Mouse (Mus musculus) midbrain, embryonic 10.5 days (tissue): ENCODE data around the gene Olfr644. TPM values are rescaled to one million over a fixed set of nuclear protein-coding genes. Genes with fewer than 3 reads are reported as not detected.

Source experiments
- DNase-seq: peaks from one replicate; pipeline ENCODE4 v3.0.0-alpha.2; 2017; ENCODE audit warnings: low spot score
- H3K27ac ChIP-seq: fragments of 300-500 bp; sonication (generic); replicated peaks from 2 replicates; pipeline ENCODE4 v1.5.1; 2016; ENCODE audit warnings: mild to moderate bottlenecking
- H3K27me3 ChIP-seq: fragments of 300-500 bp; sonication (generic); 2 replicates; pipeline ENCODE4 v1.6.1; 2016; ENCODE audit warnings: low read depth, mild to moderate bottlenecking; ENCODE audit not compliant: poor library complexity, severe bottlenecking
- H3K36me3 ChIP-seq: fragments of 300-500 bp; sonication (generic); 2 replicates; pipeline ENCODE4 v1.6.1; 2016; ENCODE audit warnings: mild to moderate bottlenecking, moderate library complexity
- H3K4me1 ChIP-seq: fragments of 300-500 bp; sonication (generic); 2 replicates; pipeline ENCODE4 v1.6.1; 2016
- H3K4me3 ChIP-seq: fragments of 300-500 bp; sonication (generic); 2 replicates; pipeline ENCODE4 v1.5.1; 2016; ENCODE audit warnings: mild to moderate bottlenecking, moderate library complexity
- H3K9me3 ChIP-seq: fragments of 300-500 bp; sonication (generic); replicated peaks from 2 replicates; pipeline ENCODE4 v1.6.1; 2016; ENCODE audit warnings: mild to moderate bottlenecking
- WGBS: fragments of 180-500 bp; shearing (Covaris S2); methylation state at CpG from one replicate; pipeline ENCODE4 v1.1.7; 2016; 5-methylcytosine and 5-hydroxymethylcytosine counted together
- polyA plus RNA-seq: library from polyadenylated mRNA; unstranded; fragments of >200 nt; fragmentation: Nextera tagmentation; extraction: Ambion mirVana; gene quantifications from 2 replicates; pipeline ENCODE4 v1.2.1, GENCODE M21; 2016

The Olfr644 gene
- polyA plus RNA-seq = not detected in 2 replicates

DNA sequence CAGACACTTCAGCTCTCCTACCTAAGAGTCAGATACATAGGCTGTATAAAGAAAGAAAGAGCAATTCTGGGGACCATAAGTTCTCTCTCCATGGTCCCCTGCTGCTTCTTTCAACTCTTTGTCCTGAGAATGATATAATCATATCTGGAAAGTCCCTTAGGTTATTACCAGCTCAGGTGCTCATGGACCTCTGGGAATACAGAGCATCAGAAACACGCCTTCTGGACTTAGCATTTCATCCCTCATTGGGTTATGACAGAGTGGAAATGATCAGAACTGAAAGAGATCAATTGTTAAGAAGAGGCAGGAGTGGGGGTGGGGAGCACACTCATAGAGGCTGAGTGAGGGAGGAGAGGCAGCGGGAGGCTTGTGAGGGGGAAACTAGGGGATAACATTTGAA is at the start of gene Olfr644:
Olfr644 (minus strand) TSS at position 101 of the 400 bp plus-strand sequence.
- 77% methylated on average over 2 of the region's 2 CpGs for WGBS
- H3K27ac ChIP-seq = no peak within 1 kb of the TSS
- no peaks in the 10 kb centered on the region for H3K4me1 ChIP-seq
- H3K27me3 ChIP-seq = no peaks in the 10 kb centered on the region
- DNase-seq = no peak
- no peaks in the 10 kb centered on the region for H3K36me3 ChIP-seq
- no peak within 1 kb of the TSS for H3K4me3 ChIP-seq
- H3K9me3 ChIP-seq = no peaks in the 10 kb centered on the region; the same call in 1 of the 2 replicates

DNA sequence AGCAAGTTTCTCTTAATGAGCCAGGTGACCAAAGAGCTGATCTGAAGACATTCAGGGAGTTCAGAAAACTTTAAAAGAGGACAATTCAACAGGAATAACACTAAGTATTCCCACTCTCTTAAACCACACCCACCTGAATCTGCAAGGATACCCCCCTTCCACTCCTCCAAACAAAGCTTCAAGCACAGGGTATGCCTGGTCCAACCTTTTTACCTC is 33.0 kb upstream of the Olfr644 start, which contains the start of gene Olfr646:
Olfr646 (plus strand) TSS at position 117 of the 216 bp plus-strand sequence.
- H3K36me3 ChIP-seq = no peaks in the 10 kb centered on the region
- DNase-seq = no peak
- H3K4me3 ChIP-seq = no peak within 1 kb of the TSS
- H3K4me1 ChIP-seq = no peaks in the 10 kb centered on the region
- H3K27me3 ChIP-seq = no peaks in the 10 kb centered on the region
- no peak within 1 kb of the TSS for H3K27ac ChIP-seq
- no peaks in the 10 kb centered on the region for H3K9me3 ChIP-seq

DNA sequence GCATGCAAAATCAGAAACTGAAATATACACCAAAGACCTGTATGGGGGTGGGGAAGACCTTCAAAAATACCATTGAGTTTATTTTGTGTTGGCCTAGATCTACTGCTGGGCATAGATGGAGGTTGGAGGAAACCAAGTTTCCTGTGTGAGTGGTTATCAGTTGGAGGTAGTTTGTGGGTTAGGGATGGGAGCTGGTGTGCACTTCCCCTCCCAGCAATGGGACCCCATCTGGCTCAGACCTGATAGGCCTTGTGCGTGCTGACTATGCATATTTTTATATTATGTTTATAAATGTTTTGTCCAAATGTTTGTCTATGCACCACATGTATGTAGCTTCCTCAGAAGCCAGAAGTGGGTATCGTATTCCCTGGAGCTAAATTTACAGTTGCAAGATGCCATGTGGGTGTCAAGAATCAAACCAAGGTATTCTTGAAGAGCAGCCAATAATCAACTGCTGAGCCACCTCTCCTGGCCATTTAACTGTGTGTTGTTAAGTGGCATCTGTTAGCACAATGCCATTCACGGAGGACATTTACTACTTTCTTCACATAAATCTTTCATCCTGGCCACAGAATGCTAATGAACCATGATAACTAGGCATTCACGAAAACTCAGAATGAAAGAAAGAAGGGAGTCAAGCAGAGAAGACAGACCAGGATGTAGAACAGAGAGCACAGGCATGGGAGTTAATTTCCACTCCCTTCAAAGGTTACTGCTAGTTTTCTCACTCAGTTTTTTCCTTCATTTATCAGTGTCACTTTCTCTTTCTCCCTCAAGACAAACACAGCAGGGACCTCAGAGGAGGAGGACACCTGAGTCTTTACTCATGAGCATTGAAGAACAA is 32.5 kb upstream of the Olfr644 start:
- H3K27me3 ChIP-seq = no peaks in the 10 kb centered on the region
- no peaks in the 10 kb centered on the region for H3K36me3 ChIP-seq
- H3K4me1 ChIP-seq = no peaks in the 10 kb centered on the region
- H3K27ac ChIP-seq = no peak overlapping the region
- 78% methylated on average over 4 of the region's 4 CpGs for WGBS
- H3K9me3 ChIP-seq = no peaks in the 10 kb centered on the region
- no peak overlapping the region for H3K4me3 ChIP-seq
- DNase-seq = no peak

DNA sequence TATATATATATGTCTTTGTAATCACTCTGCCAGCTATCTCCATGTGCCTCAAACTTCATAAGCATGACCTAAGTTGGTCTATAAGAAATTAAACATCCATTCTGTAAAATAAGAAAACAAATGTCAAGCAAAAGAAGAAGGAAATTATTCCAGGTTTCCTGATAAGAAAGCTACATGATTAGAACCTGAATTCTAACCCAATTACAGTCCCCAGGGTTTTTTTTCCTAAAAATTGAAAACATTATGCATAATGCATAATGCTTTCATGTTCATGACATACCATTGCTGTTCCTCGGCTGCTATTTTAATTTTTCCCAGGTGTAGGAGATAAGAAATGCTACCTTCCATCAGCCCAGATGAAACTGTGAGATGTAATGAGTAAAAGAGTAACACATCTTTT is 13.7 kb upstream of the Olfr644 start, which contains the start of gene Olfr645:
Olfr645 (minus strand) TSS at position 101 of the 400 bp plus-strand sequence.
- Histone ChIP-seq H3K4me1 (no peaks in the 10 kb centered on the region), H3K27ac (no peak within 1 kb of the TSS), H3K9me3 (no peaks in the 10 kb centered on the region), H3K27me3 (no peaks in the 10 kb centered on the region), H3K4me3 (no peak within 1 kb of the TSS), H3K36me3 (no peaks in the 10 kb centered on the region)
- no peak for DNase-seq
- 72% methylated on average over 1 of the region's 1 CpGs for WGBS

DNA sequence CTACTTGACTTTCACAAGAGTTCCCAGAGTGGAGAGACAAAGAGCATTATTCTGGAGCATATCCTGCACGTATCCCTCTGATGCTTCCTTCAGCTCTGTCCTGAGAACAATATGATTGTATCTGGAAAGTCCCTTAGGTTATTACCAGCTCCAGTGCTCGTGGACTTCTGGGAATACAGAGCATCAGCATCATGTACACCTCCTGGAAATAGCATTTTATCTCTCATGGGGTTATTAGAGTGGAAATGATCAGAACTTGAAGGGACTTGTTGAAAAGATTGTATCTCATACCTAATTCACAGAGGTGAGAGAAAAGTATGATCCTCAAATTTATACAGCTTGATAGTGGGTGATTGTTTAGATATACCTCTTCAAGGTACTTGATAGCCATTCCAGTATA is 10.3 kb downstream of the Olfr644 start, which contains the start of gene 4930516K23Rik:
4930516K23Rik (minus strand) TSS at position 101 of the 400 bp plus-strand sequence.
- Histone ChIP-seq H3K9me3 (no peaks in the 10 kb centered on the region), H3K27ac (no peak within 1 kb of the TSS), H3K27me3 (no peaks in the 10 kb centered on the region), H3K4me3 (no peak within 1 kb of the TSS), H3K4me1 (no peaks in the 10 kb centered on the region), H3K36me3 (no peaks in the 10 kb centered on the region)
- 58% methylated on average over 2 of the region's 2 CpGs for WGBS
- no peak for DNase-seq

DNA sequence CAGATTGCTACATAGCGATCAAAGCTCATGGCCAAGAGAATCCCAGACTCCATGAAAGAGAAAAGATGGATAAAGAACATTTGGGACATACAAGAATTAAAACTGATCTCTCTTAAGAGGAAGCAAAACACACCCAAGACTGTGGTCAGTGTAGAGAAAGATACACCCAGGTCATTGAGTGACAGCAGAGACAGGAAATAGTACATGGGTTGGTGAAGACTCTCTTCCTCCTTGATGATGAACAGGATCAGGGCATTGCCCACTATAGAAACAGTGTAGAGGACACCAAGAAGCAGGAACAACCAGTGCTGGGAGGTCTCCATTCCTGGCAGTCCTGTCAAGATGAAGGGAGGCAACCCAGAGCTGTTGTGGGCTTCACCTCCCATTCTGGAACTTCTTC is 12.5 kb downstream of the Olfr644 start:
- H3K36me3 ChIP-seq = no peaks in the 10 kb centered on the region
- WGBS = 97% methylated on average over 1 of the region's 1 CpGs
- H3K9me3 ChIP-seq = no peaks in the 10 kb centered on the region; the same call in 1 of the 2 replicates
- H3K4me1 ChIP-seq = no peaks in the 10 kb centered on the region
- H3K4me3 ChIP-seq = no peak overlapping the region
- no peaks in the 10 kb centered on the region for H3K27me3 ChIP-seq
- no peak overlapping the region for H3K27ac ChIP-seq
- DNase-seq = no peak

DNA sequence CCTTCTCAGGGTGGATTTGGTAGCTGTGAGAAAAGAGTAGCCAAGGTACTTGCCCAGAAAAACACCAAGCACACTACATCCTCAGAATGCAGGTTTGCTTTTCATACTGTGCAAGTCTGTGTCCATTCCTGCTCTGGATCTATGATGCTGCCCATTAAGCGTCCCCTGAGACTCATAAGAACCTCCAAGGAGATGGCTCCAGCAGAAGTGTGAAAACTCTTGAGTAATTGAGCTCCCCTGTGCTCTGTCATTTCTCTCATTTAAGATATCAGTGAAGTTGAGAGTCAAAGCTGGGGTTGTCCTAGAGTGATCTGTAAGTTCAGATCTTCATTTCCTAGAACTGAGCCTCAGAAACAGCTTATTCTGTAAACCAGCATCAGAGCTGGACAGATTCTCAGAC is 19.1 kb downstream of the Olfr644 start, which contains the start of gene Olfr642:
Olfr642 (minus strand) TSS at position 101 of the 400 bp plus-strand sequence.
- Histone ChIP-seq H3K27ac (no peak within 1 kb of the TSS), H3K36me3 (no peaks in the 10 kb centered on the region), H3K4me3 (no peak within 1 kb of the TSS), H3K27me3 (no peaks in the 10 kb centered on the region), H3K4me1 (no peaks in the 10 kb centered on the region), H3K9me3 (no peaks in the 10 kb centered on the region; the same call in 1 of the 2 replicates)
- no peak for DNase-seq
- 83% methylated on average over 1 of the region's 1 CpGs for WGBS

DNA sequence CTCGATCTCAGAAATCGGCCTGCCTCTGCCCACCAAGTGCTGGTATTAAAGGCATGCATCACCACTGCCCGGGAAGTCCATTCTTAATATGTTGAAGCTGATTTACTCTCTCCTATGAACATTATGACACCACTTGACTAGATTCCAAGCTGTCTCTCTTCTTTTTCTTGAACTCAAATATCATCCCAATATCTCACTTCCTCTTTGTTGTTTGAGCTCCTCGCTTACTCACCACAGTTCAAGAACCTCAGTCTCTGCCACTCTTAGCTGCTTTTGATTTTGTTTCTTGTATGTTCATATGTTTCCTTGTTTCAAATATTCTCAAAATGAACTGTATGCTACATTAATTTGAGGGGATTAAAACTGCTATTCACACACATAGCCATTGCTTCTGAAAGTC is 20.9 kb downstream of the Olfr644 start:
- H3K4me3 ChIP-seq = no peak overlapping the region
- 94% methylated on average over 4 of the region's 4 CpGs for WGBS
- no peak overlapping the region for H3K27ac ChIP-seq
- no peak for DNase-seq
- no peaks in the 10 kb centered on the region; the same call in 1 of the 2 replicates for H3K9me3 ChIP-seq
- no peaks in the 10 kb centered on the region for H3K36me3 ChIP-seq
- no peaks in the 10 kb centered on the region for H3K27me3 ChIP-seq
- no peaks in the 10 kb centered on the region for H3K4me1 ChIP-seq

DNA sequence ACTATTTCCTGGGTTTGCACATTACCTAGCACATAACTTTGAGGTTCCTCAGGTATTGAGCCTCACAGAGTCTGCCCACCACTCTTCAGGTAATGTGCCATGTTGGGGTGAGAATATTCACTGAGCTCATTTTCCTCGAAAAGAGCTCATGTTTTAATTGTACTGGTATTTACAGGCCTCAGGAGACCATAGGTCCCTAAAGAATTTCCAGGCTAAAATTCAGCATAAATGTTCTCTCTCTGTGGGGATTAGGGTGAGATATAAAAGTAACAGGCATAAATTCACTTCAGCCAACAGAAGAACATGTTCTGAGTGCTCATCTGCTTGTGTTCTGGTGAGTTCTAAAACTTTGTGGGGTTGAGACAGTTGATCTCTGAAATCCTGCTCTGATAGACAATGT is 36.5 kb downstream of the Olfr644 start, which contains the start of gene Olfr641:
Olfr641 (plus strand) TSS at position 301 of the 400 bp plus-strand sequence.
- no peaks in the 10 kb centered on the region for H3K27me3 ChIP-seq
- 74% methylated on average over 1 of the region's 1 CpGs for WGBS
- no peak within 1 kb of the TSS for H3K4me3 ChIP-seq
- H3K9me3 ChIP-seq = no peaks in the 10 kb centered on the region
- DNase-seq = no peak
- H3K27ac ChIP-seq = no peak within 1 kb of the TSS
- H3K36me3 ChIP-seq = no peaks in the 10 kb centered on the region
- no peaks in the 10 kb centered on the region for H3K4me1 ChIP-seq

DNA sequence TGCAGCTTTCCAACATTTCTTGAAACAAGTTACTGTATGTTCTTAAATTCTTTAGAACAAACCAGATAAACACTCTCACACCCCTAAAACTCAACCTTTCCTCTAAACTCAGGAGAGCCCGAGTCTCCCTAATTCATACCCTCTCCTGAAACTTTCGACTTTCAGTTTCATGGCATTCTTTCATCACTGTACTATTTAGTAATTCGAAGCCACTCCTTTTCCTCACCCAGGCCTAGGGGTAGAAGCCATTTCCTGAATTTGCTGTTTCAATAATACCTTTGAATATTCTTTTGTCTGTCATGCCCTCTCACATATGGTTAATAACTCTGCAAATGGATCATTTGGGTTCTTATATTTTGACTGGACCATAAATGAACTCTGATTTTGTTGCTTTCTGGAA is 44.7 kb downstream of the Olfr644 start:
- Histone ChIP-seq H3K36me3 (no peaks in the 10 kb centered on the region), H3K27ac (no peak overlapping the region), H3K4me3 (no peak overlapping the region), H3K9me3 (no peaks in the 10 kb centered on the region), H3K27me3 (no peaks in the 10 kb centered on the region), H3K4me1 (no peaks in the 10 kb centered on the region)
- DNase-seq = no peak
- WGBS = 85% methylated on average over 3 of the region's 3 CpGs

DNA sequence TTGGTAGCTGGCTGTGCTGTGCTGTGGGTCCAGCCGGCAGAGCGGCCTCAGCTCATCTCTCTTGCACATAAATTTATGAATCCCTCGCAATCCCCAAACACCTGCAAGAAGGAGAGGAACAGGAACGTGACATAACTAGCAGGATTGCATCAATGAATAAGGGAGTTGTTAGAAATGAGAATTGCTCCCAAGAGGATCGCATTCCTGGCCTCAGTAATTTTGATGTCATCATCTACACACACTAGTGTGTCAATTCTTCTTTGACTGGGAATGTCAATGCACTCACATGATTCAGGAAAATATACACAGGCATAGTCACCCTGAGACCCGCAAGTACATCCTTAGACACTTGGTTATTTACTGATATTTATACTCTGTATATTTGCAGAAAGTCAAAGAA is 46.2 kb downstream of the Olfr644 start, which contains the start of gene Olfr640:
Olfr640 (minus strand) TSS at position 101 of the 400 bp plus-strand sequence.
- Histone ChIP-seq H3K4me1 (no peaks in the 10 kb centered on the region), H3K27ac (no peak within 1 kb of the TSS), H3K4me3 (no peak within 1 kb of the TSS), H3K9me3 (no peaks in the 10 kb centered on the region), H3K27me3 (no peaks in the 10 kb centered on the region), H3K36me3 (no peaks in the 10 kb centered on the region)
- WGBS = 83% methylated on average over 6 of the region's 6 CpGs
- no peak for DNase-seq

DNA sequence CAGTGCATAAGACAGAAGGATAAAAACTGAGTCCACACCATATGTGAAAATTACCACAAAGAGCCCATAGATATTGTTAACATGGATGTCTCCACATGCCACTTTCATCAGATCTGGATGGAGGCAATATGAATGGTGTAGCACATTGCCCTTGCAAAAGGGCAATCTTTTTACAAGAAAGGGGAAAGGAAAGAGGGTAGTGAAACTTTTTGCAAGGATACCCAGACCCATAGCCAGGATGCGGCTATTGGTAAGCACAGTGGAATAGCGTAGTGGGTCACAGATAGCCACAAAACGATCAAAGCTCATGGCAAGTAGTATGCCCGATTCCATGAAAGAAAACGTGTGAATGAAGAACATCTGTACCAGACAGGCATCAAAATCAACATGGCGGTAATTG is 50.0 kb downstream of the Olfr644 start:
- Histone ChIP-seq H3K27me3 (no peaks in the 10 kb centered on the region), H3K4me3 (no peak overlapping the region), H3K9me3 (no peaks in the 10 kb centered on the region), H3K27ac (no peak overlapping the region), H3K4me1 (no peaks in the 10 kb centered on the region), H3K36me3 (no peaks in the 10 kb centered on the region)
- WGBS = 95% methylated on average over 6 of the region's 6 CpGs
- no peak for DNase-seq

DNA sequence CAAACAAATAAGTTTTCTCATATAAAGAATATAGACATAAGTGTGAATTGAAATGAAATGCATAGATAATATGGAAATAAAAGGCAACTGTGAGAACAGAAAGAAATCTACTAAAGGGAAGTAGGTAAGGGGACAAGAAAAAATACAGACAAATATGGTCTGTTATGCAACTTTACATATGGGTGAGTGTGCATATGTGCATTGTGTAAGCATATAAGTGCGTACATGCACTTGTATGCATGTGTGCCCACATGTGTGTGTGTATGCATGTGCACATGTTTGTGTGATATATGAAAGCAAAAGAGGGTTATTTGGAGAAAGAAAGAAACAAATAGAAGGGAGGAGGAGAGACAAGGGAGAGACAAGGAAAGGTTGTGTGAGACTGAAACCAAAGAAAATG is 52.7 kb downstream of the Olfr644 start:
- no peak overlapping the region for H3K4me3 ChIP-seq
- H3K36me3 ChIP-seq = no peaks in the 10 kb centered on the region
- H3K4me1 ChIP-seq = no peaks in the 10 kb centered on the region
- no peak for DNase-seq
- H3K27ac ChIP-seq = no peak overlapping the region
- no peaks in the 10 kb centered on the region for H3K9me3 ChIP-seq
- no peaks in the 10 kb centered on the region for H3K27me3 ChIP-seq
- 97% methylated on average over 1 of the region's 1 CpGs for WGBS
